Mouse (Mus musculus) forebrain, embryonic 14.5 days (tissue): ENCODE data around the gene Lrp1. TPM values are rescaled to one million over a fixed set of nuclear protein-coding genes. Genes with fewer than 3 reads are reported as not detected.

ENCODE experiments used
- ATAC-seq: fragments of 200-750 bp; cut with Nextera tagmentation; 2 replicates; pipeline ENCODE4 v1.8.0; 2017; ENCODE audit warnings: mild to moderate bottlenecking, moderate library complexity
- DNase-seq: peaks from one replicate; pipeline ENCODE4 v3.0.0-alpha.2; 2015; ENCODE audit warnings: low spot score
- H3K27ac ChIP-seq: fragments of 300-500 bp; sonication (generic); 2 replicates; pipeline ENCODE4 v1.5.1; 2014; ENCODE audit warnings: low read depth, mild to moderate bottlenecking, control low read depth, low read length, moderate library complexity
- H3K27me3 ChIP-seq: fragments of 300-500 bp; sonication (generic); replicated peaks from 2 replicates; pipeline ENCODE4 v1.6.1; 2014; ENCODE audit warnings: low read length, control low read depth, mixed read lengths; ENCODE audit not compliant: control insufficient read depth, insufficient read depth
- H3K36me3 ChIP-seq: fragments of 300-500 bp; sonication (generic); 2 replicates; pipeline ENCODE4 v1.6.1; 2014; ENCODE audit warnings: low read length, control low read depth; ENCODE audit not compliant: control insufficient read depth, insufficient read depth
- H3K4me1 ChIP-seq: fragments of 300-500 bp; sonication (generic); 2 replicates; pipeline ENCODE4 v1.6.1; 2014; ENCODE audit warnings: antibody characterized with exemption, low read length, control low read depth; ENCODE audit not compliant: control insufficient read depth, insufficient read depth
- H3K4me2 ChIP-seq: fragments of 300-500 bp; sonication (generic); 2 replicates; pipeline ENCODE4 v1.6.1; 2014; ENCODE audit warnings: mild to moderate bottlenecking, control low read depth, low read length
- H3K4me3 ChIP-seq: fragments of 300-500 bp; sonication (generic); 2 replicates; pipeline ENCODE4 v1.5.1; 2014; ENCODE audit warnings: low read depth, low read length, control low read depth
- H3K9ac ChIP-seq: fragments of 300-500 bp; sonication (generic); 2 replicates; pipeline ENCODE4 v1.6.1; 2014; ENCODE audit warnings: mild to moderate bottlenecking, low read length, control low read depth, moderate library complexity
- H3K9me3 ChIP-seq: fragments of 300-500 bp; sonication (generic); replicated peaks from 2 replicates; pipeline ENCODE4 v1.6.1; 2016; ENCODE audit warnings: low read length, control low read depth, mixed read lengths; ENCODE audit not compliant: control insufficient read depth
- WGBS: fragments of 180-500 bp; shearing (Covaris S2); extraction: QIAGEN DNeasy Blood & Tissue Kit; methylation state at CpG from one replicate; pipeline ENCODE4 v1.1.7; 2014; 5-methylcytosine and 5-hydroxymethylcytosine counted together
- polyA plus RNA-seq: library from polyadenylated mRNA; unstranded; fragments of >200 nt; fragmentation: Nextera tagmentation; extraction: Ambion mirVana; gene quantifications from 2 replicates; pipeline ENCODE4 v1.2.1, GENCODE M21; 2014

The Lrp1 gene
- polyA plus RNA-seq, 1 experiment from 2014 or later, result 60.2 TPM

DNA sequence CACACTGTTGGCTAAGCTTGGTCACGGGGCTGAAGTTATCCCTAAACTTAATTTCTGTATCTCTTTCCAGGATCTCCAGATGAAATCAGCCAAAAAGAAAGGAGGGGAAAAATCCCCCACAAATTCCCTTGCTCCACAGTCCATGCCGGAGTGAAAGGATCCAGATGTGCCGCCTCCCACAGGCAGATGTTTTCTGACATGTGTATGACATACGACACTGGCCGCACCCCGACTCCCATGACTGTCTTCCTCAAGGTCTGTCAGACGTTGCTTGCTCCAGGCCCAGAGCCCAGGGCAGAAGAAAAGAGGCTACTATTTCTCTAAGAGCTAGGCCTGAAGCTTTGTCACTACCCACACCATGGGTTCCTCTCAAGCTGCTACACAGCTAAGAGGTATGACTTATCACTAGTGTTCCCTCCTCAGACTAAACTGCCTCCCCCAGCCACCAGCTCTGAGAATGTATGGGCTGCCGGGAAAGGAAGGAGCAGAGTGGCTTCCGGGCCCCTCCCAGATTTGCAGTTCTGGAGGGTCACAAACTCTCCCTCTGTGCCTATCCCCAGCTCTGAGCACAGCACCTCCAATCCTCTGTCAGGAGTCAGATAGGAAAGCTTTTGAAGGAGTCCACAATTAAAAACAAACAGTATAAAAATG lies 11.4 kb downstream of the Lrp1 start:
- no peak overlapping the region for H3K4me2 ChIP-seq
- no peak overlapping the region for H3K9ac ChIP-seq
- ATAC-seq (no peak), DNase-seq (no peak)
- H3K9me3 ChIP-seq, result no peaks in the 10 kb centered on the region
- H3K4me3 ChIP-seq, result no peak overlapping the region
- WGBS, result 84% methylated on average over 9 of the region's 9 CpGs
- H3K27ac ChIP-seq, result no peak overlapping the region
- H3K36me3 ChIP-seq, result peaks cover 79% of the 10 kb centered on the region
- H3K27me3 ChIP-seq, result no peaks in the 10 kb centered on the region
- peaks cover 3% of the 10 kb centered on the region; the same call in 1 of the 2 replicates for H3K4me1 ChIP-seq

DNA sequence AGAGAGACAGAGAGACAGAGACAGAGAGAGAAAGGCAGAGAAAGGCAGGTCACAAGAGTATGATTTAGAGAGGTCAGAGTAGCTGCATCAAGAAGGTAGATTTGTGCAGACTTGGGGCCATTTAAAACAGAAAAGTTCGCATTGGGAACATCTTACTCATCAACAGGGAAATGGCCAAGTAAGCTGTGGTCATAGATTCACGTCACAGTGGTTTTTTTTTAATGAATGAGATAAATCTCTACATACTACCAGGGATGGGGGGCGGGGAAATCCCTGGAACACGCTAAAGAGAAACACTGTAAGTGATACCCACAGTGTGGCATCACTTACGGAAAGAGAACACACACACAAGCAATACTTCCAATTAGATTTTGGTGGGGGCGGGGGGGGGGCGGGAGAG lies 13.9 kb downstream of the Lrp1 start:
- H3K4me2 ChIP-seq, result no peak overlapping the region
- 96% methylated on average over 7 of the region's 7 CpGs for WGBS
- H3K36me3 ChIP-seq, result peaks cover 97% of the 10 kb centered on the region
- no peaks in the 10 kb centered on the region for H3K27me3 ChIP-seq
- no peak overlapping the region for H3K9ac ChIP-seq
- no peak overlapping the region for H3K4me3 ChIP-seq
- H3K4me1 ChIP-seq, result no peaks in the 10 kb centered on the region
- ATAC-seq (no peak), DNase-seq (no peak)
- no peak overlapping the region for H3K27ac ChIP-seq
- H3K9me3 ChIP-seq, result no peaks in the 10 kb centered on the region

DNA sequence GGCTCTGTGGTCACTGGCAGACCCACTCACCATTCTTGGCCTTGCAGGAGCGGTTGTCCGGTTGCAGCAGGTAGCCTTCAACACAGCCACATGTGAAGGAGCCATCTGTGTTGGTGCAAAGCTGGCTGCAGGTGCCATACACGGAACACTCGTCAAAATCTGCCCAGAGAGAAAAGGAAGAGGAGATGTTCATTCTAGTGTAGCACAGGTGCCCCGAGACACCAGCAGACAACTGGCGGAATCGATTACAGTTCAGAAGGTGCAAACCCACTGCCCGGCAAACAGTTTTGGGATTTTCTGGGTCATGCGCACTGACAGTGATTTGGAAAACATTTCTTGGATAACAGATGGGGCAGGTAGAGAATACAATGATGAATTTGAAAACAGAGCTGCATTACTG lies 15.2 kb downstream of the Lrp1 start:
- Histone ChIP-seq H3K27ac (no peak overlapping the region), H3K9ac (no peak overlapping the region), H3K36me3 (peaks cover 99% of the 10 kb centered on the region), H3K4me1 (no peaks in the 10 kb centered on the region), H3K27me3 (no peaks in the 10 kb centered on the region), H3K9me3 (no peaks in the 10 kb centered on the region), H3K4me2 (no peak overlapping the region), H3K4me3 (no peak overlapping the region)
- DNase-seq (no peak), ATAC-seq (no peak)
- 94% methylated on average over 9 of the region's 9 CpGs for WGBS

DNA sequence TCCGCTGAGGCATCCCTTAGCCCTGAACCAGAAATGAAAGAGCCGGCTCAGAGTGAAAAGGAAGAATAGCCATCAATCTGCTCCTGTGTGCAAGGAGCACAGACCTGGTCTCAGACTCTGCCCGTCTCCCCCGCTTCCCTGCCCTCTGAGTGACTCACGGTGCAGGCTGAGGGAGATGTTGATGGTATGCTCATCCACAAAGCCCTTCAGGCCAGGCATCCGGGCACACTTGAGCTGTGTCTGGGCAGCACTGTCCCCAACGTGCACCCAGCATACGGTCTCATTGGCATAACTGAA lies 15.7 kb downstream of the Lrp1 start:
- no peaks in the 10 kb centered on the region for H3K9me3 ChIP-seq
- WGBS, result 91% methylated on average over 8 of the region's 8 CpGs
- H3K27me3 ChIP-seq, result no peaks in the 10 kb centered on the region
- no peaks in the 10 kb centered on the region for H3K4me1 ChIP-seq
- H3K4me2 ChIP-seq, result no peak overlapping the region
- ATAC-seq (no peak), DNase-seq (no peak)
- H3K27ac ChIP-seq, result no peak overlapping the region
- H3K9ac ChIP-seq, result no peak overlapping the region
- H3K36me3 ChIP-seq, result peaks cover 98% of the 10 kb centered on the region
- no peak overlapping the region for H3K4me3 ChIP-seq

DNA sequence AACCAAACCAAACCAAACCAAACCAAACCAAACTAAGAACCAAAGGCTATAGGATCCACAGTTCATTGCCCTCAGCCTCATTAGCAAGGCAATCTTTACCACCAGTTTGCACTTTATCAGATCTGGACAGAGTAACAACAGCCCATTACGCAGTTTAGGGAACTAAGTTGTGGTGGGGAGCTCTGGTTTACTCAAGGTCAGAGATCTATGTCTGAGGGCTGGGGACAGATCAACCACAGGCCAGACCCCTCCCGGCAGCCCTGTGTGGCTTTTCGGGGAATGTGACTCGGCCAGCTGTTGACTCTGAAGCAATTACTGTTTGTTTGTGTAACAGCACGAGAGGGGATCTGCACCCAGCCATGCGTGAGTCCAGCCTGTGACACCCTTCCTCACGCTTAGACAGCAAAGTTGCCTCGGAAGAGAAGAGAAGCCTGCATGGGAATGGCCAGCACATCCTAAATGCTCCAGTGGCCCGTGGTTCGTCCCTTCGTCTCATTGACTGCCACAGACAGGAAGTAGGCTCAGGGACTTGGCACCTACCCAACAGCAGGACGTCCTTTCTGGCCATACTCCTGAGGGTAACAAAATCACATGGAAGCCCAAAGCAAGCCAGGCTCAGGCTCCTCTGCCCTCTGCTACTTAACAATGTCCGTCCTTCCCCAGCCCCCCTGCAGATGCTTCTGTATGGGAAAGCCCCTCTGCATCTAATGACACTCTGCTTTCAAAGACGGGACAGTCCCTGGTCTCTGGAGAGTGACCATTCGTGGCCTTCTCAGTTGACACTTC lies 16.3 kb downstream of the Lrp1 start:
- 83% methylated on average over 15 of the region's 15 CpGs for WGBS
- peaks cover 95% of the 10 kb centered on the region for H3K36me3 ChIP-seq

DNA sequence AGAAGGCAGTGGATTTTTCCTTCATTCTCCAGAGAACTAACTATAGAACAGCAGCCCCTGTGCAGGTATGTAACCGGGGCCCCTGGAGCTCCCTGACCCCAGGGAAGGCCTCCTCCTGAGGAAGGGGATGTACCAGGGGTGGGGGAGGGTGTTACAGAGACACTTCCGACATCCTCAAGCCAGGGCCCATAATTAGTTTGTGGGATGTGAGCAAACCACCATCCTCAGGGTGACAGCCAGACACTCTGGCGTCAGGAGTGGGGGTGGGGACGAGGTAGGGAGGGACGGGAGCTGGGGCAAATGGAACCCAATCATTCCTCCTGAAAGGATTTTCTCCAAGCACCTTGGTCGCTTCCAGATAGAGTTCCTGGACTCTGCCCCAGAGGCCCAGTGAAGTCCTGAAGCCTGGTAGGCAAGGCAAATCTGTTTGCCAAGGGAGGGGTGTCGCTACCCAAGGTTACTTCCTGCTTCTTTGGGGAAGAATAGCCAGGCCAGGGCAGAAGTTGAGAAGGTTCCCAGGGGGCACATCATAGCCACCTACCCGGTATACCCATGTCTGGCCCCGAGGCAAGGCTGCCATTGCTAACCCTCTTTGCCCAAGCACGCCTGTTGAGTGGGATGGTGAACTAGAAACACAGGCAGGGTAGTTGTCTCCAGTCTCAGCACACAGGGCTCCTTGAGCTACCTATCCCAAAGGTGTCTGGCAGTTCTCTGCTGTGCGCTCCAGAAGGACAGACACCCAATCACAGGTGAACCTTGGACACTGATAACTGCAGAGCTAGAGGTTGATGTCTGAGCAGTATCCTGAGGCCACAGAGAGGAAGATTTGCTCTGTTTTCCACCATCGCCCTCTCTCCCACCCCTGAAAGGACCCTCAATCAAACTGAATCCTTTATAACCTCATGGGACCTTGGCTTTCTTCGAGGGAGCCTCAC lies 17.2 kb downstream of the Lrp1 start:
- H3K36me3 ChIP-seq, result peaks cover 93% of the 10 kb centered on the region
- H3K9me3 ChIP-seq, result no peaks in the 10 kb centered on the region
- H3K27me3 ChIP-seq, result no peaks in the 10 kb centered on the region
- H3K4me1 ChIP-seq, result no peaks in the 10 kb centered on the region
- no peak overlapping the region for H3K27ac ChIP-seq
- no peak overlapping the region for H3K4me2 ChIP-seq
- no peak overlapping the region for H3K9ac ChIP-seq
- ATAC-seq (no peak), DNase-seq (no peak)
- WGBS, result 84% methylated on average over 13 of the region's 13 CpGs
- no peak overlapping the region for H3K4me3 ChIP-seq

More for the DNA sequence above, 16.3 kb downstream of the Lrp1 start:
- no peaks in the 10 kb centered on the region for H3K4me1 ChIP-seq
- ATAC-seq (no peak), DNase-seq (no peak)
- no peak overlapping the region for H3K9ac ChIP-seq
- H3K27ac ChIP-seq, result no peak overlapping the region
- H3K4me3 ChIP-seq, result no peak overlapping the region
- H3K4me2 ChIP-seq, result no peak overlapping the region
- H3K9me3 ChIP-seq, result no peaks in the 10 kb centered on the region
- no peaks in the 10 kb centered on the region for H3K27me3 ChIP-seq

DNA sequence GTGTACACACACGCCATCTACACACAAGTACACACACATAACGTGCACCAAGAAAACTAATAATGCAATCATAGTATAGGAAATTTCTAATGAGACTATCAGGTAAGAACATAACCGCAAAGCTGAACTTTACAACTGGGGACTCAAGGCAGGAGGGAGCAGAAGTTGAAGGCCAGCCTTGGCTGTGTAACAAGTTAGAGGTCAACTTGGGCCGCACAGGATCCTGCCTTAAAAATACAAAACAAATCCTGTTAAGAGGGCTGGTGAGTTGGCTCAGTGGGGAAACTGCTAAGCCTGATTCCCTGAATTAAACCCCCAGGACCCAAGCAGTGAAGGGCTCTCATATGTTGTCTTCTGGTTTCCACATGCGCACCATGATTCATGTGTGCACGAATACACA lies 18.8 kb downstream of the Lrp1 start:
- H3K36me3 ChIP-seq, result peaks cover 83% of the 10 kb centered on the region
- H3K4me3 ChIP-seq, result no peak overlapping the region
- no peak overlapping the region for H3K27ac ChIP-seq
- ATAC-seq, result no peak
- no peak overlapping the region for H3K9ac ChIP-seq
- DNase-seq, result no peak
- WGBS, result 97% methylated on average over 6 of the region's 6 CpGs
- no peak overlapping the region for H3K4me2 ChIP-seq
- no peaks in the 10 kb centered on the region for H3K4me1 ChIP-seq
- no peaks in the 10 kb centered on the region for H3K27me3 ChIP-seq
- H3K9me3 ChIP-seq, result no peaks in the 10 kb centered on the region

DNA sequence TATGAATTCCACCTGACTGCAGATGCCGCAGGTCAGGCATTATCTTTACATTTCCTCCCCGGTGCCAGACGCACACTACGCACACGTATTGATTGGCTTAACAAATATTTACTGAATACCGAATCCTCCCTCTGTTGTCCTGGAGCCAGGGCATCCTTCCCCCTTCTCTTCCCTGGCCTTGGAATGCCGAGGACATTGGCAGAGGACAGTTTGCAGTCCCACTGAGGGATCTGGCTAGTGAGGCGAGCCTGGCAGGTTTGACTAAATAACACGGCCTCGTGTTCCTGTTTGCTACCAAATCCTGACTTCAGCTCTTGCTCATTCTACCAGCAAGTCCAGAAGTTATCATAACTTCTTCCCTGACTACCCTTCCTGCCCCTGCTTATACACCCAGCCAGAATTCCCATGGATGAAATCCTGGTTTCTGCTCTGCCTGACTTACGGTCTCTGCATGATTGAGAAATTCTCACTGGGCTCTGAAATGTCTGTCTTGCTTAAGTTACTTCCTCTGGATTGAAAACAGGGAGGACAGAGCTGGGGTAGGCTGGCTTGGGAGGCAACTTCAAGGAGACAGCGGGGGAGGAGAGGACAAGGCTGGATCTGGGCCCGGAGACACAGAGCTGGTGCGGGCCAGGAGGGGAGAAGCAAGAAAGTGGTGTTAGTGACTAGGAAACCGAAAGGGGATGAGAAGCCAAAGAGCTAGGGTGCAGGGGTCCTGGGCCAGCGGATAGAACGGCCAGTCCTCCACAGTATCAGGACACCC lies 21.0 kb downstream of the Lrp1 start:
- ATAC-seq, result no peak
- 81% methylated on average over 17 of the region's 17 CpGs for WGBS
- Histone ChIP-seq H3K4me2 (no peak overlapping the region), H3K4me3 (no peak overlapping the region), H3K4me1 (peaks cover 4% of the 10 kb centered on the region; the same call in 1 of the 2 replicates), H3K36me3 (peaks cover 67% of the 10 kb centered on the region), H3K27me3 (no peaks in the 10 kb centered on the region), H3K27ac (no peak overlapping the region), H3K9ac (no peak overlapping the region), H3K9me3 (no peaks in the 10 kb centered on the region)
- no peak for DNase-seq
